Mouse (Mus musculus) gastrocnemius, postnatal 36 days (tissue): Measurements from ENCODE around the gene Myl9. TPM values are rescaled to one million over a fixed set of nuclear protein-coding genes. Genes with fewer than 3 reads are reported as not detected.
"Not testable (repeated sequence)": the region's sequence is repeated elsewhere in the genome, so short reads cannot be mapped to it uniquely, and the experiment has no call there.

Experiments used
- DNase-seq, 2 experiments: peaks; one replicate each; pipeline ENCODE4 v3.0.0; 2022
- intact Hi-C: fragments of 180-260 bp; cut with DNase I; formaldehyde crosslinking; loops from one replicate; pipeline ENCODE4 v1.15.1; 2025
- total RNA-seq, 2 experiments: library from RNA; stranded (reverse); gene quantifications; 2 replicates each; pipeline ENCODE4 v1.2.3; 2021

The Myl9 gene
- total RNA-seq, 2 experiments from 2014 or later, result 44.2 to 82.8 TPM

GRCm38 (mm10) chr2:156781836-156782480 lies 6.7 kb downstream of the Myl9 start:
- DNase-seq, result no peak
- intact Hi-C loops, result no loop called here

- intact Hi-C loops, result no loop called here
- DNase-seq, result no peak
Measured at GRCm38 (mm10) chr2:156782481-156783348, 7.5 kb downstream of the Myl9 start.

GRCm38 (mm10) chr2:156783349-156783728 lies 8.1 kb downstream of the Myl9 start:
- DNase-seq, result no peak
- intact Hi-C loops, result no loop called here

- DNase-seq, result no peak
- intact Hi-C loops, result no loop called here
Measured at GRCm38 (mm10) chr2:156784016-156784585, 8.9 kb downstream of the Myl9 start.

GRCm38 (mm10) chr2:156784891-156785290 lies 9.7 kb downstream of the Myl9 start:
- no peak for DNase-seq
- intact Hi-C loops, result no loop called here

- intact Hi-C loops, DNase-seq: not testable (repeated sequence)
Measured at GRCm38 (mm10) chr2:156786369-156786768, 11.1 kb downstream of the Myl9 start.

GRCm38 (mm10) chr2:156787090-156787775 lies 12.0 kb downstream of the Myl9 start:
- no peak for DNase-seq
- intact Hi-C loops, result no loop called here

GRCm38 (mm10) chr2:156787776-156788105 lies 12.5 kb downstream of the Myl9 start:
- intact Hi-C loops, result no loop called here
- no peak for DNase-seq

- DNase-seq, result no peak
- intact Hi-C loops, result no loop called here
Measured at GRCm38 (mm10) chr2:156788836-156789235, 13.6 kb downstream of the Myl9 start.

- no peak for DNase-seq
- intact Hi-C loops, result no loop called here
Measured at GRCm38 (mm10) chr2:156798516-156798915, 23.3 kb downstream of the Myl9 start.

- no peak for DNase-seq
- intact Hi-C loops, result loop anchor here (10.0 kb wide), 1 partner anchor 194 kb away; the partner anchor contains the start of gene Ndrg3
Measured at GRCm38 (mm10) chr2:156801045-156801444, 25.8 kb downstream of the Myl9 start.

GRCm38 (mm10) chr2:156802116-156802515 lies 26.9 kb downstream of the Myl9 start:
- intact Hi-C loops, result loop anchor here (10.0 kb wide), 1 partner anchor 193 kb away; the partner anchor contains the start of gene Ndrg3
- DNase-seq, result not testable (repeated sequence)

GRCm38 (mm10) chr2:156803698-156804372 lies 28.6 kb downstream of the Myl9 start:
- no peak for DNase-seq
- intact Hi-C loops, result loop anchor here (10.0 kb wide), 1 partner anchor 191 kb away; the partner anchor contains the start of gene Ndrg3

- intact Hi-C loops, result loop anchor here (10.0 kb wide), 1 partner anchor 190 kb away; the partner anchor contains the start of gene Ndrg3
- DNase-seq, result no peak
Measured at GRCm38 (mm10) chr2:156804589-156804988, 29.4 kb downstream of the Myl9 start.

- intact Hi-C loops, result loop anchor here (10.0 kb wide), 1 partner anchor 188 kb away; the partner anchor contains the start of gene Ndrg3
- DNase-seq, result no peak
Measured at GRCm38 (mm10) chr2:156806886-156807285, 31.7 kb downstream of the Myl9 start.

GRCm38 (mm10) chr2:156809579-156809978 lies 34.4 kb downstream of the Myl9 start:
- intact Hi-C loops, result loop anchor here (1.0 to 10.0 kb wide), 2 partner anchors 45 to 185 kb away; partner anchors contain the start of gene Ndrg3
- peak; percentile 40 to 42 for DNase-seq

- intact Hi-C loops, result loop anchor here (5.0 kb wide), 1 partner anchor 282 kb away; no protein-coding TSS in a partner anchor
- DNase-seq, result no peak
Measured at GRCm38 (mm10) chr2:156810716-156811115, 35.5 kb downstream of the Myl9 start.

- DNase-seq, result no peak
- intact Hi-C loops, result loop anchor here (5.0 kb wide), 1 partner anchor 281 kb away; no protein-coding TSS in a partner anchor
Measured at GRCm38 (mm10) chr2:156811556-156811955, 36.3 kb downstream of the Myl9 start.

GRCm38 (mm10) chr2:156814344-156814801 lies 39.2 kb downstream of the Myl9 start:
- no peak for DNase-seq
- intact Hi-C loops, result loop anchor here (5.0 kb wide), 1 partner anchor 278 kb away; no protein-coding TSS in a partner anchor
